Mouse (Mus musculus) lung, embryonic 14.5 days (tissue): ENCODE data around the gene Zfp69. TPM values are rescaled to one million over a fixed set of nuclear protein-coding genes. Genes with fewer than 3 reads are reported as not detected.

Experiments
- ATAC-seq: fragments of 200-750 bp; cut with Nextera tagmentation; 2 replicates; pipeline ENCODE4 v1.8.0; 2017; ENCODE audit warnings: mild to moderate bottlenecking, moderate TSS enrichment, moderate library complexity; ENCODE audit not compliant: insufficient read depth
- DNase-seq: peaks from one replicate; pipeline ENCODE4 v3.0.0-alpha.2; 2015
- H3K27ac ChIP-seq: fragments of 300-500 bp; sonication (generic); 2 replicates; pipeline ENCODE4 v1.5.1; 2014; ENCODE audit warnings: low read depth, mild to moderate bottlenecking, moderate library complexity
- H3K27me3 ChIP-seq: fragments of 300-500 bp; sonication (generic); 2 replicates; pipeline ENCODE4 v1.6.1; 2014; ENCODE audit warnings: low read length, control low read depth; ENCODE audit not compliant: insufficient read depth
- H3K36me3 ChIP-seq: fragments of 300-500 bp; sonication (generic); 2 replicates; pipeline ENCODE4 v1.6.1; 2014; ENCODE audit warnings: control low read depth; ENCODE audit not compliant: insufficient read depth
- H3K4me1 ChIP-seq: fragments of 300-500 bp; sonication (generic); 2 replicates; pipeline ENCODE4 v1.6.1; 2014; ENCODE audit warnings: antibody characterized with exemption, control low read depth; ENCODE audit not compliant: insufficient read depth
- H3K4me2 ChIP-seq: fragments of 300-500 bp; sonication (generic); 2 replicates; pipeline ENCODE4 v1.6.1; 2014; ENCODE audit warnings: mild to moderate bottlenecking
- H3K4me3 ChIP-seq: fragments of 300-500 bp; sonication (generic); 2 replicates; pipeline ENCODE4 v1.5.1; 2014; ENCODE audit warnings: low read depth, low read length
- H3K9ac ChIP-seq: fragments of 300-500 bp; sonication (generic); 2 replicates; pipeline ENCODE4 v1.6.1; 2014
- H3K9me3 ChIP-seq: fragments of 300-500 bp; sonication (generic); 2 replicates; pipeline ENCODE4 v1.6.1; 2016; ENCODE audit warnings: low read depth, low read length, control low read depth
- CTCF ChIP-seq: IDR thresholded peaks from 2 replicates; pipeline ENCODE4 v1.5.1; 2016; ENCODE audit warnings: antibody characterized with exemption, low read depth
- WGBS: fragments of 180-500 bp; shearing (Covaris S2); extraction: QIAGEN DNeasy Blood & Tissue Kit; methylation state at CpG from one replicate; pipeline ENCODE4 v1.1.7; 2014; 5-methylcytosine and 5-hydroxymethylcytosine counted together
- polyA plus RNA-seq: library from polyadenylated mRNA; unstranded; fragments of >200 nt; fragmentation: Nextera tagmentation; extraction: Ambion mirVana; gene quantifications from 2 replicates; pipeline ENCODE4 v1.2.1, GENCODE M21; 2014

The Zfp69 gene
- polyA plus RNA-seq, 1 experiment from 2014 or later, result 9.4 TPM

- peak; percentile 36; the same call in 1 of the 2 replicates for TF ChIP-seq CTCF
- H3K27me3 ChIP-seq, result no peaks in the 10 kb centered on the region
- H3K4me2 ChIP-seq, result no peak overlapping the region
- no peak overlapping the region for H3K9ac ChIP-seq
- ATAC-seq (no peak), DNase-seq (peak; percentile 37)
- no peaks in the 10 kb centered on the region for H3K36me3 ChIP-seq
- WGBS, result 58% methylated on average over 11 of the region's 11 CpGs
- no peak overlapping the region for H3K4me3 ChIP-seq
- H3K9me3 ChIP-seq, result no peaks in the 10 kb centered on the region
- H3K4me1 ChIP-seq, result no peaks in the 10 kb centered on the region; the same call in 1 of the 2 replicates
- no peak overlapping the region for H3K27ac ChIP-seq
Observed at GRCm38 (mm10) chr4:120894584-120894983, 56.9 kb downstream of the Zfp69 start.

GRCm38 (mm10) chr4:120893656-120894401 lies 57.7 kb downstream of the Zfp69 start:
- Histone ChIP-seq H3K4me1 (no peaks in the 10 kb centered on the region; the same call in 1 of the 2 replicates), H3K36me3 (no peaks in the 10 kb centered on the region), H3K27ac (no peak overlapping the region), H3K27me3 (no peaks in the 10 kb centered on the region), H3K9me3 (no peaks in the 10 kb centered on the region), H3K4me3 (no peak overlapping the region), H3K4me2 (no peak overlapping the region), H3K9ac (no peak overlapping the region)
- ATAC-seq (no peak; the same call in 1 of the 2 replicates), DNase-seq (peak; percentile 25)
- WGBS, result 47% methylated on average over 11 of the region's 11 CpGs
- TF ChIP-seq CTCF, result no peak

- TF ChIP-seq CTCF, result no peak
- Histone ChIP-seq H3K4me1 (no peaks in the 10 kb centered on the region; the same call in 1 of the 2 replicates), H3K4me3 (no peak overlapping the region), H3K4me2 (no peak overlapping the region), H3K36me3 (no peaks in the 10 kb centered on the region), H3K9ac (no peak overlapping the region), H3K27ac (no peak overlapping the region), H3K27me3 (no peaks in the 10 kb centered on the region), H3K9me3 (no peaks in the 10 kb centered on the region)
- 63% methylated on average over 1 of the region's 1 CpGs for WGBS
- DNase-seq (no peak), ATAC-seq (no peak)
Observed at GRCm38 (mm10) chr4:120892516-120892915, 59.0 kb downstream of the Zfp69 start.

- Histone ChIP-seq H3K27ac (no peak overlapping the region), H3K27me3 (no peaks in the 10 kb centered on the region), H3K9me3 (no peaks in the 10 kb centered on the region), H3K9ac (no peak overlapping the region), H3K4me1 (no peaks in the 10 kb centered on the region; the same call in 1 of the 2 replicates), H3K36me3 (no peaks in the 10 kb centered on the region), H3K4me2 (no peak overlapping the region), H3K4me3 (no peak overlapping the region)
- DNase-seq, result no peak
- ATAC-seq, result no peak
- TF ChIP-seq CTCF, result no peak
Observed at GRCm38 (mm10) chr4:120891960-120892359, 59.5 kb downstream of the Zfp69 start.

- Histone ChIP-seq H3K4me3 (no peak overlapping the region), H3K9ac (no peak overlapping the region), H3K4me2 (no peak overlapping the region), H3K9me3 (no peaks in the 10 kb centered on the region), H3K27ac (no peak overlapping the region), H3K27me3 (no peaks in the 10 kb centered on the region), H3K4me1 (no peaks in the 10 kb centered on the region; the same call in 1 of the 2 replicates), H3K36me3 (no peaks in the 10 kb centered on the region)
- no peak for TF ChIP-seq CTCF
- peak; percentile 28 for DNase-seq
- no peak for ATAC-seq
- WGBS, result 66% methylated on average over 11 of the region's 11 CpGs
Observed at GRCm38 (mm10) chr4:120890754-120891440, 60.6 kb downstream of the Zfp69 start.

- Histone ChIP-seq H3K9ac (no peak overlapping the region), H3K36me3 (no peaks in the 10 kb centered on the region), H3K27ac (no peak overlapping the region), H3K27me3 (no peaks in the 10 kb centered on the region), H3K4me2 (no peak overlapping the region), H3K4me3 (no peak overlapping the region), H3K9me3 (no peaks in the 10 kb centered on the region), H3K4me1 (peaks cover 9% of the 10 kb centered on the region)
- no peak for ATAC-seq
- no peak for TF ChIP-seq CTCF
- no peak for DNase-seq
- 47% methylated on average over 8 of the region's 8 CpGs for WGBS
Observed at GRCm38 (mm10) chr4:120888884-120889283, 62.6 kb downstream of the Zfp69 start.

- Histone ChIP-seq H3K4me3 (no peak overlapping the region), H3K4me1 (peaks cover 9% of the 10 kb centered on the region), H3K27me3 (no peaks in the 10 kb centered on the region), H3K27ac (no peak overlapping the region), H3K36me3 (no peaks in the 10 kb centered on the region), H3K9me3 (no peaks in the 10 kb centered on the region), H3K4me2 (no peak overlapping the region), H3K9ac (no peak overlapping the region)
- ATAC-seq (no peak), DNase-seq (peak; percentile 80)
- TF ChIP-seq CTCF, result peak; percentile 70
- WGBS, result 31% methylated on average over 8 of the region's 8 CpGs
Observed at GRCm38 (mm10) chr4:120887381-120888112, 64.0 kb downstream of the Zfp69 start.
